Mouse (Mus musculus) cerebellum, postnatal 4 days (tissue): ENCODE data around the gene Ibsp.

ENCODE experiments used
- DNase-seq, 2 experiments: peaks; one replicate each; pipeline ENCODE4 v3.0.0; 2022; ENCODE audit warnings: low spot score in 2 of 2, mixed read lengths in 1 of 2

The Ibsp gene

GRCm38 (mm10) chr5:104298994-104299393, at the start of gene Ibsp:
Gene Ibsp, plus strand, starts transcription at chr5:104299171.
- no peak for DNase-seq

- no peak for DNase-seq
Measured at GRCm38 (mm10) chr5:104251811-104252210, 47.2 kb upstream of the Ibsp start.

DNA sequence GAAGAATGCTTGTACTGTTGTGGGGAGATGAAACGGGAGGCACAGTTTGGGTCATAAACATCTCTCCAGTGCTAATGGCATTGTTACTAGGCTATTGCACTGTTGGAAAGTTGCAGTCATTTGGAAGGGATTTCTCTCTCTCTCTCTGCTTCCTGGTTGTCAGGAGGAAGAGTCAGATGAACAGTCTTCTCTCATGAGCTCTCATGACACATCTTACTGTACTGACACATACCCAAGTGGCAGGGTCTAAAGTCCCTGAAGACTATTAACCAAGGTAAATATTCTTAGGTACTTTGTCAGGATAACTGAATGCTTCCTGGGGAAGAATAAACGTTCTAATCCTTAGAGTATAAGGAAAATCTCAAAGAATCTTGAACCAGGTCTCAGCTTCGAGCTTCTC, 42.4 kb upstream of the Ibsp start:
- no peak for DNase-seq

DNA sequence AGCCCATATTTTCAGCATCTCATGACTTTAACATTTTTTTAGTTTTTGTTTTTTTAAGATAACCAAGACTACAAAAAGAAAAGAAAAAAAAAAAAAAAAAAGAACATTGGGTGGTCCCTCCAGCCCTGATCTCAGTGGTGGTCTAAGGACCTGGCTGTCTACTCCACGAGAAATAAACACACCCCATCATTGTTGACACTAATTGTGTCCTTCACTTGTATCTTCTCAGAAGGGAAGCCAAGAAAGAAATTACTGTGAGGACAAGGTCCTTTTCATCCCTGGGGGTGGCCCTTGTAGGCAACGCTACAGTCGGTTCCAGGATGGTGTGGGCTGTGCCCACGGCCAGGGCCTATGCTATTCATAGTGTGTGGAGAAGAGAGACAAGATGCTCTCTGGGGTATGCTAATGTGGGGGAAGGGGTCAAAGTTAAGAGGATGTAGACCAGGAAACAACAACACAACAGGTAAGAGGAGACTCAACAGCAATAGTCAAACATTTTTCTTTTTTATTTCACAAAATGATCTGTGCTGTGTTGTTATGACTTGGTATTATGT, 37.0 kb upstream of the Ibsp start:
- DNase-seq, result no peak

GRCm38 (mm10) chr5:104263014-104263776, 35.8 kb upstream of the Ibsp start:
- no peak for DNase-seq

DNA sequence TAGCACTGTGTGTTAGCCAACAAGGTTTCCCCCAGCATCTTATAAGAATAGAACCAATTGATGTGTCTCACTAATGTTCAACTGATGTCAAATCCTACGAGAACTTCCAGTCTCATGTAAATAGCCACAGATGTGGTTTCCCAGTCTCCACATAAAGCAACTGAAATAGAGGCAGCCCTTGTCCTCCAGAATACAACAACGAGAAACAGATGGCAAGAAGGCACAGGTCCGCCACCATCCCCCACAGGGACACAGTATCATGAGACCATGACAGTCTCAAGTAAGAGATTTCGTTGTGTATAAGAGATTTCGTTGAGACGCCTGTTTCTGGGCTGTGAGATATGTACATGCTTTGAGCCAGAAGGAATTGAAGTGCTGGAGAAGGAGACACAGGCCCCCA, 4.8 kb upstream of the Ibsp start:
- no peak for DNase-seq

DNA sequence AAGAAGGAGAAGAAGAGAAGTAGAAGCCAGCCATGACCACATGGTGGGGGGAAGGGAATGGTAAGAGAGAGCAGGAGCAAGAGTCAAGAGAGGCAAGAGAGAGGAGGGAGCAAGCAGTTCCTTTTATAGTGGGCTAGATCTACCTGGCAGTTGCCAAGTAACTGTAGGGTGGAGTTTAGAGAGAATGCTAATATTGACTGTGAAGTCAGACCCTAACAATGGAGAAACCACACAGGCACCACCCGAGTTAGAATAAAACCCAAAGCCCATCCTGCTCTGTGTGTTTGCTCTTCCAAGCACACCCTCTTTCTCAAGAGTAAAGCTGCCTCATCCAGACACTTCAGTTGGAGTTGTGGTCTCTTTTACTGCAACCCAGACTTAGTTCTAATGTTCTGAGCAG, 15.1 kb downstream of the Ibsp start:
- DNase-seq, result no peak

DNA sequence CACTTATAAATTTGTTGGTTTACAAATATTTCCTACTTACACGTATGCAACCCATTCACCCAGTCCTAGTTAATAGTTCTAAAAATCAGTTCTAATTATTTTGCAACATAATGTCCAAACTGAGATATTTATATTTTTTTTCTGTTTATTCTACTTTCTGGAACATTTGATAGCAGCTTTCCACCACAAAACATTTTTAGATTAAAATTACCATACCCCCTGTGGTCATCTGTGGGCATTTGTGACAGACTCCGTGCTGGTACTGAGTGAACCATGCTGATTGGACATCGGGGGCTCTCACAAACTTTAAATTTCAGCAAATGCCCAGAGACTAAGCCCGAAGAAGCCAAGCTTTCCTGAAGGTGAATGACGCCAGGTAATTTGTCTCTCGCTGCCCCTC, 26.1 kb downstream of the Ibsp start, which contains the start of gene Mepe:
Gene Mepe, plus strand, starts transcription at position 301 of the 400 bp plus-strand sequence.
- DNase-seq, result no peak

DNA sequence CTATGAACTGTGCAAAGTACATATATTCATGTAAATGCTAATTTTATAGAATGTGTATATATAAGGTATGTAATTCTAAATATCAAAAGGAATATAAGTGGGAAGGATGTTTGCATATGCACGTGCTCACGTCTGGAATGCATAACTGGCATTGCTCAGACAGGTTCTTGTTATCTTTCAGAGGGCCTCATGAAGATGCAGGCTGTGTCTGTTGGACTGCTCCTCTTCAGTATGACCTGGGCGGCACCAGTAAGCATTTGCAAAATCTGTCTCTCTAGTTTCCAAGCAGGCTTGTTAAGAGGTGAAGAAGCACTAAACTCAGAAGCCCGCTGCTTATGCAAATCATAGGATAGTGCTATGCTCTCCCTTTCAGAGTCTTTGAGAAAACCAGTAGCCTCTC, 27.9 kb downstream of the Ibsp start:
- no peak for DNase-seq

GRCm38 (mm10) chr5:104327389-104327788, 28.4 kb downstream of the Ibsp start:
- no peak for DNase-seq

- DNase-seq, result no peak
Measured at GRCm38 (mm10) chr5:104327876-104328275, 28.9 kb downstream of the Ibsp start.

DNA sequence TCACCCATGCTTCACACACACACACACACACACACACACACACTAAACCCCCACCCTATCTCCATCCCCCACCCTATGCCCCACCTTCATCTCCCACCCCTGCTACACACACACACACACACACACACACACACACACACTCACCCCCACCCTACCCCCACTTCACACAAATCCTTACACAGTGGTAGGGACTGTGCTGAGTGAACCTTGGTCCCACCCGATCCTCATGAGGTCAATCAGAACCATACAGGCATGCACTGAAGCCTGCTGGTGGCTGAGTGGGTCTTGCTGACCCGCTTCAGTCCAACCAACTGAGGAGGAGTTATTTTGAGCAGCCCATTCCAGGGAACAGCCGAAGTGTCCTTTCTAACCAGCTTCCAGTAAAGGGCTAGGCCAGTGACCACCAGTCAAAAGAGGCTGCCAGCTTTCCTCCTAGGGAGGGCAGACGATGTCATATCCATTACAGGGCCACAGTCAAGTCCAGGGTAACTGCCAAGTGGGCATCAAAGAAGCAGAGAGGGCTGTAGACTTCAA, 29.4 kb downstream of the Ibsp start:
- DNase-seq, result no peak

- no peak for DNase-seq
Measured at GRCm38 (mm10) chr5:104329381-104329780, 30.4 kb downstream of the Ibsp start.

DNA sequence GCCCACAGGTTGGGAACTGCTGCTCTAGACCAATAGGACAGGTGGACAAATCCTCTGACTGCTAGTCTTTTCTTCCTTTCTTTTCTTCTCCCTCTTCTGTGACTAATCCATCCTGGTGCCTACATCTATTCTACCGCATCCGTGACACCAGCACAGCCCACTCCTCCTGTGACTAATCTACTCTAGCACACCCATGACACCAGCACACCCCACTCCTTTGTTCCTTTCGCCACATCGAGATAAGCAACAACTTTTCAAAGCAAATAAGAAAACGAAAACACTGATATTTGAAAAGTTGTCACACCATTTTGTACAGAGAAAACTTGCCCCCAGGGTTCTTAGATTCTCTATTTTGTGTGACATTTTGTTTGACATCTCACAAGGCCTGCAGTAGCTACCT, 31.1 kb downstream of the Ibsp start:
- DNase-seq, result no peak

- no peak for DNase-seq
Measured at GRCm38 (mm10) chr5:104332296-104332695, 33.3 kb downstream of the Ibsp start.

- DNase-seq, result peak in 1 of 2 experiments; percentile 72
Measured at GRCm38 (mm10) chr5:104333231-104333640, 34.3 kb downstream of the Ibsp start.

- DNase-seq, result no peak
Measured at GRCm38 (mm10) chr5:104333643-104334042, 34.7 kb downstream of the Ibsp start.

DNA sequence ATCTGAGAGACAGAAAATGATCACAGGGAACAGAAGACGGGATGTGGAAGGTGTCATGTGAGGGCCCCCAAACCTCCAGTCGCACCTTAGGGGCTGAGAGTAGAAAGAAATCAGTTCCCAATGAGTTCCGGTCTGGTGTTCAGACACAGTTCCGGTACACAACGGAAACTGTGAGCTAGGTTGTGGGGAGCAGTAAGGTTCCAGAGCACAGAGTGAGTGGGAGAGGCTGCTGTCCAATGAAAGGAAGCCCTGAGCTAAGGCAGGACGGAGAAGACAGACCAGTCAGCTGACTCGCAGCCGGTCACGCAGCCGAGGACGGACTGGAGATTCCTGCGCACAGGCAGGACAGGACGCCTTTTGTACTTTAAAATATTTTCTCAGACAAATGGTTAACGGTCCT, 35.5 kb downstream of the Ibsp start:
- no peak for DNase-seq

GRCm38 (mm10) chr5:104335962-104336361, 37.0 kb downstream of the Ibsp start:
- no peak for DNase-seq

DNA sequence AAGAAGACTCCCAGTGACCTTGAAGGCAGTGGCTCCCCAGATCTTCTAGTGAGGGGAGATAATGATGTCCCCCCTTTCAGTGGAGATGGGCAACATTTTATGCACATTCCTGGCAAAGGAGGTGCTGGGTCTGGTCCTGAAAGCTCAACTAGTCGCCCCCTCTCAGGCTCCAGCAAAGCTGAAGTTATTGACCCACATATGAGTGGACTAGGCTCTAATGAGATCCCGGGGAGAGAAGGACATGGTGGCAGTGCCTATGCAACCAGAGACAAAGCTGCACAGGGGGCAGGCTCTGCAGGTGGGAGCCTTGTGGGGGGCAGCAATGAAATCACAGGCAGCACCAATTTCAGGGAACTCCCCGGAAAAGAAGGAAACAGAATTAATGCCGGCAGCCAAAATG, 38.5 kb downstream of the Ibsp start:
- no peak for DNase-seq

GRCm38 (mm10) chr5:104339009-104339408, 40.0 kb downstream of the Ibsp start:
- DNase-seq, result no peak

DNA sequence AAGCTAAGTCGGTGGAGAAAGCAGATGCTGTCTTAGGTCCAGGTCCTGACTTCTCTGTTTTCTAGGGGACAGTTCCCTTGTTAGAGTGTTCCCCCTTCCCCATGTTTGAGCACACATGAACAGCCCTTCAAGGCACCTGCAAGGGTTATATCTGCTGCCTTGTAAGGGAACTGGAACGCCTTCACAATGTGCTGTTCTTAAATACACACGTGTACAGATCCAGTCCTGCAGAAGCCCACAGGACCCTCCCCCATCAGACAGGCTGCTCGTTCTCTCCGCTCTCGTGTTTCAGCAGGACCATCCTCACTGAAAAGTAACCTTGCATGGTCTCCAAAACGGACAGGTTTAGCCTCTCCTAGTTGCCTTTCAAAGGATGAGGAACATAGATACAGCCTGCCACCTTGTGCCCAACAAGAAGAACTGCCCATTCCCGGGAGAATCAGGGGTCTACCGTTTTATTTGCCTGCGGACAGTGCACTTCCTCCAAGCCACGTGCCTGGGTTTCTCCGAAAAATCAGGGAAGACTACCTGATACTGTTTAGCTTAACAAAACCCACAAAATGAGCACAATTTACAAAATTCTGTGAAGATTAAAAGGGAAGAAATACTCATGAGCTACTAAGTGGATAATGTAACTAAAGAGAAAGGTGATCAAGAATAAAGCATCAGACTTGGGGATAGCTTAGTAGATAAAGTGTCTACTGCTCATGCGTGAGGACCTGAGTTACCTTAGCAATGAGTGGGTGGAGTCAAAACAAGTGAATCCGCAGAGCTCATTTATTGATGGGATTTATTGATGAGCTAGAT, 40.9 kb downstream of the Ibsp start:
- DNase-seq, result peak; percentile 33 to 58

DNA sequence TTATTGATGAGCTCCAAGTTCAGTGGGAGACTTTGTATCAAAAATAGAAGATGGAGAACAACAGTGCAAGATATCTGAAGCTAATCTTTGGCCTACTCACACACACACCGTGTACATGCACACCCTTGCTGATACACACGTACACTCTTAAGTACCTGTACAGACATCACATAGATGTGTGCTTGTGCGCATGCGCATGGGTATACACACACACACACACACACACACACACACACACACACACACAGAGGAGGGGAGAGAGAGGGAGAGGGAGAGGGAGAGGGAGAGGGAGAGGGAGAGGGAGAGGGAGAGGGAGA, 41.5 kb downstream of the Ibsp start:
- DNase-seq, result no peak
